Mouse (Mus musculus): ENCODE measurements at regions not wholly inside any gene's neighbourhood (a gene's known extent, or its start where the extent isn't known, plus 50 kb on each side); places are given as distances from the start of the nearest gene placed in this dataset.
A peak's percentile ranks its signal among the peaks of the same experiment; 100 is the strongest.
"Not testable (repeated sequence)": the region's sequence is repeated elsewhere in the genome, so short reads cannot be mapped to it uniquely, and the experiment has no call there.

DNA sequence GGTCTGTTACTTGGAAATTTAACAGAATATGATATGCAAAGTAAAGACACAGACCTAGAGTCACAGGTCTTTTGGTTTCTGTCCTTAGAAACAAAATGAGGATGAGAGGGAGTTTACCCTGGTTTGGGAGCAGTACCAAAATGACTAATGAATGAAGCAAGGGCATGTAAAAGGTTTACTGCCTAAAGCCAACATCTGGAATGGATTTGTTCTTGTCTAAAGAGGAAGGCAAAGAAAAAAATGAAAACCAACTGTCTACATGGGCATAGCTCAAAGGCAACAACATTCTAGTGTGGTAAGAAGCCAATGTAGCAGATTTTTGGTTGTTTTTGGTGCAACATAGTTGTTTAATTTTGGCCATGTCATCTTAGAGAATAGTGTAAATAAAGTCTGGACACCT, 203.5 kb upstream of the Diaph2 start:
- DNase-seq (ENCODE audit: low read depth, low spot score): peak; percentile 12

DNA sequence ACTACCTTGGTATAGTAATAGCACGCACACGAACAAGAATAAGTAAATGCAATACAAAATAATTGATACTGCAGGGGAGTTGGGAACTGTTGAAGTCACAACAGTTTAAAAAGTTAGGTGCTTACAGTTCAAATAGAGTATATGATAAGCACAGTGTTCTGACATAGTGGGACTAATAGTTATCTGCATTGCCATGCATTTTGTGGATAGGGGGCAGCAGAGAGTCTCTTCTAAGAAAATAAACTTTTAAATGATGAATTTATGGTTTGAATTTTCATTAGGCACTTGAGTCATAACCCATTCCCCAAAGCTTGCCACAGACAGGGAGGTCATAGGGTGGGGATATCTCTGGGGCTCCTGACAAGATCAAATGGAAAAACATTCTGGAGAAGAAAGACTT, 201.9 kb upstream of the Diaph2 start:
- peak; percentile 3 for DNase-seq (ENCODE audit: low read depth, low spot score)

DNA sequence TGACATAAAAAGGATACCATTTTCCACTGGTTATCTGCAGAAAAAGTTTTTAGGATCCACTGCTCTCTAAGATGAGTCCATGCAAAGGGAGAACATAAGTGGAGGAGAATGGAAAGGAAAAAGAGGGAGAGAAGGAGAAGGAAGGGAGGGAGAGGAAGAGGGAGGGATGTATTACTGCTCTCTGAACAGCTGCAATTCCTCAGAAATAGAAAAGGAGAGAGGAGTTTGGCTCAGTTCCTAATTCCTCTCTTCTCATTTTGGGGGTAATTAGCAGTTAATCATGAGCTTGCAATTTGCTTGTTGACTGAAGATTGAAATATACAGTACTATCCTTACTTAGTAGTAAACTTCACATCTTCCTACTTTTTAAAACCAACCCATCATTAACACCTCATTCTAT, 193.5 kb upstream of the Diaph2 start:
- DNase-seq (ENCODE audit: low read depth, low spot score): no peak

DNA sequence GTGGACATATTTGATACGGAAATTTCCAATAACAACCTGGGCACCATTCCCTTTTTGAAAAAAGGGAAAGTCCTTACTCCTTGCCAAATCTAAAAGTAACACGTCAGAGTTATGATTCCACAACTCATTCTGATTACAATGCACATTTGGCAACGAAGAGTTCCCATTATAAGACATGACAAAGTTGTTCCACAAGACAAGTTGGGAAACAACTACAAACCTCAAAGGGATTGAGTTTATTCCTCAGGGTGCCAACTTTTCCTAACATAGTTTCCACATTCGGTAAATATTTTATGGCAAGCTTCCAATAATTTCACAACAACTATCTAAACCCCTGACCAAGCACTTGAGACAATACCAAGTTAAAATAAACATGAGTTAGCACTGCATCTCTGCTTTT, 150.1 kb upstream of the Diaph2 start:
- no peak for DNase-seq (ENCODE audit: low read depth, low spot score)

DNA sequence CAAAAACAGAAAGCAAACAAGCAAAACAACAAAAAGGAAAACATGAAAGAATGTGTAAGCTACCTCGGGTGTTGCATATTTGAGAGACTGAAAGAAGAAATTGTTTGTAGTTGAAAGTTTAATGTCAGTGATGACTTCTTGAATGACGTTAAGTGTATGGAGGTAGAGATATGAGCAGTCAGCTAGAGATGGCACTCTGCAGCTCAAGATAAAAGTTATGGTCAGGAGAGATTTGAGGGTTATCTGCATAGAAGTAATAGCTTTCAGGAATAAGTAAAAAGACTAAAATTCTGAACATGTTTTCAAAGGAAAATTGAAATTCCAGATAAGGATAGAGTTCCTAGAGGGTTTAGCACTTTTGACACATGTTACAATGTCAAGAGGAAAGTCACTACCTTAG, 141.7 kb upstream of the Diaph2 start:
- DNase-seq (ENCODE audit: low read depth, low spot score): no peak

DNA sequence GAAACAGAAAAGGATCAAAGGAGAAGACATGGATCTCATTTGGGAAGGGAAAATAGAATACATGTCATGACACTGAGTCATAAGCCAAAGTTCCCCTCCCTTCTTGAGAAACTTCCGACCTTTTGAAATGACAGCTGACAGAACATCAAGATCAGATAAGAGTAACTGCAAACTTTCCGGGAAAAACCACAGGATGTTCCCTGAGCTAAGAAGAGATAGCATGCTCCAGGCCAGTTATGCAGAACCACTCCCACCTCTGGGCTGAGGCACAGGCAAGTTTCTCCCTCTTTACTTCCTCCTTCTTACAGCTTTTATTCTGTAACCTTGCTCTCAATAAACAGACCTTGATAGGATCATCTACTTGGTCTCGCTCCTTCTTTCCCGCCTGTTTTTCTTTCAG, 138.0 kb upstream of the Diaph2 start:
- not testable (repeated sequence) for DNase-seq (ENCODE audit: low read depth, low spot score)

DNA sequence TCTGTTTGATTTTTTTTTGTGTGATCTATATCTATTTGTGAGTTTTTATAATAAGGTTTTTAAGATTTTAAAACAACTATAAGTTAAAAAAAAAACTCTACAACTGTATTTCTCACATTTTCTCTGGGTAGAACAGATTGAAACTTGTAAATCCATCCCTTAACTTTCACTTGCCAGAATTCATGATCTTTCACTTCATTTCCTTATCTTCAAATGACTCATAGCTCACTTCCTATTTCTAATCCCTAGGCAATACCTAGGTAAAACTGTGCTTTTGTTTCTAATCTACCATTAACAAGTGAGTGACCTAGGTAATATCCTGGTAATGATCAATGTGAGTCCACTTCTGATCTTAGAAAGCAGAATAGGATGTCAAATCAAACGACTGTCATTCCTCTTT, 112.5 kb upstream of the Diaph2 start:
- DNase-seq (ENCODE audit: low read depth, low spot score): no peak

DNA sequence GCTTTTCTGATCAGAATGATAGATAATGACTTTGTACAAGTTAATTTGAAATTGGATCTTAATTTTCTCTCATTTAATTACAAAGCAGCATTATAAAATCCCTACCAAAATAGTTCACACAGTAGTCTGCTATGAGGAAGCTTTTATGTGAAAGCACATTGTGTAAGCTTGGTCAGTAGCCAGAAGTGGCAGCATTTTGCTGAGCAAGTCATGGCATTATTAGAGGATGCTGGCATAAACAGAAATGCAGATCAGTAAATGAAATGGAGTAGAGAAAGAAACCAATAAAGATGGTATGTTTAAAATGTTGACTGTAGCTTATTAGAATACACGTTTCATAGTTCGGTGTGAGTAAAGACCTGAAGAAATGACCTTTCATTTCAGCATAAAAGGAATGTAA, 104.4 kb upstream of the Diaph2 start:
- no peak for DNase-seq (ENCODE audit: low read depth, low spot score)

DNA sequence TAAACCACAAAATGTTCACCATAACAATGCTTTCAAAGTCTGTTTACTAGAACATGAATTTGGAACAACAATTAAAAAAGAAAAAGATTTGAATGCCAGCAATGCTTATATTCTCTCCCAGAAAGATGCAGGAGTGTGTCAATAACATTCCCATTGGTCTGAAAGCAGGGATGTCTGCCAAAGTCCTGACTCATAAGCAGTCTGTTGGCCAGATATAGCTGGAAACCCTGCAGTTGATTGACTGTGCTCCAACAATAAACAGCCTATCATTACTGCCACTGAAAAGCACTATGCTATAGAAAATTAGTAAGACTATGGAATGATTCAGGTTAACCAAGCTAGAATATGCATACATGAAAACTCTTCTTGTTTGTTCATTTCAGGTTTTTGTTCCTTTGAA, 92.6 kb upstream of the Diaph2 start:
- no peak for DNase-seq (ENCODE audit: low read depth, low spot score)

DNA sequence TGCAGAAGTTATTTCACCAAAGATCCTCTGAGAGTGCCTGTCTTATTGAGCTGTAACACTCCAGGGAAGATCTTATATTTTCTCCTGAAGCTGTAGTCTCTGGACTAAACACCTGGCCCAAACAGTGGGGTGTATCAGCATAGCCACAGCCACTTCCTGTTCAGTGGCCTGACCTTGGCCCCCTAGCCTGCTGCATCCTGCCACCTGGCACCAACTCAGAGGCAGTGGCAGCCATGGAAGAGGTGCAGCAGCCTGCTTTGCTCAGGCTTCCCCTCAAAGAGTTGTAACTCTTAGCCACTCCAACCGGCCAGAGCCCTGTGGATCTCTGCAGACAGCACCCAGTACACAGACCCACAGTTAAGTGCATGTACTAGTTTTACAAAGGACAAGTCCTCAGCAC, 58.9 kb upstream of the Diaph2 start:
- no peak for DNase-seq (ENCODE audit: low read depth, low spot score)

Data from forelimb bud, embryonic 11.5 days (tissue).